Mouse (Mus musculus) neural tube, embryonic 13.5 days (tissue): Measurements from ENCODE around the gene 2900026A02Rik. TPM values are rescaled to one million over a fixed set of nuclear protein-coding genes. Genes with fewer than 3 reads are reported as not detected.

ENCODE experiments used
- ATAC-seq: fragments of 200-750 bp; cut with Nextera tagmentation; 2 replicates; pipeline ENCODE4 v1.8.0; 2017; ENCODE audit warnings: low read depth, mild to moderate bottlenecking, moderate TSS enrichment, moderate library complexity
- H3K27ac ChIP-seq: fragments of 300-500 bp; sonication (generic); replicated peaks from 2 replicates; pipeline ENCODE4 v1.5.1; 2015; ENCODE audit warnings: moderate library complexity, mild to moderate bottlenecking, inconsistent platforms
- H3K27me3 ChIP-seq: fragments of 300-500 bp; sonication (generic); 2 replicates; pipeline ENCODE4 v1.6.1; 2015; ENCODE audit warnings: mild to moderate bottlenecking, inconsistent platforms
- H3K36me3 ChIP-seq: fragments of 300-500 bp; sonication (generic); 2 replicates; pipeline ENCODE4 v1.6.1; 2015; ENCODE audit warnings: mild to moderate bottlenecking, inconsistent platforms
- H3K4me1 ChIP-seq: fragments of 300-500 bp; sonication (generic); replicated peaks from 2 replicates; pipeline ENCODE4 v1.6.1; 2015; ENCODE audit warnings: inconsistent platforms
- H3K4me2 ChIP-seq: fragments of 300-500 bp; sonication (generic); 2 replicates; pipeline ENCODE4 v1.6.1; 2015; ENCODE audit warnings: inconsistent platforms, mild to moderate bottlenecking, moderate library complexity
- H3K4me3 ChIP-seq: fragments of 300-500 bp; sonication (generic); 2 replicates; pipeline ENCODE4 v1.5.1; 2015; ENCODE audit warnings: mild to moderate bottlenecking, inconsistent platforms
- H3K9ac ChIP-seq: fragments of 300-500 bp; sonication (generic); 2 replicates; pipeline ENCODE4 v1.6.1; 2015; ENCODE audit warnings: moderate library complexity, mild to moderate bottlenecking, inconsistent platforms
- H3K9me3 ChIP-seq: fragments of 300-500 bp; sonication (generic); 2 replicates; pipeline ENCODE4 v1.6.1; 2016; ENCODE audit warnings: inconsistent platforms
- WGBS: fragments of 180-500 bp; shearing (Covaris S2); methylation state at CpG from one replicate; pipeline ENCODE4 v1.1.7; 2015; 5-methylcytosine and 5-hydroxymethylcytosine counted together
- polyA plus RNA-seq: library from polyadenylated mRNA; unstranded; fragments of >200 nt; fragmentation: Nextera tagmentation; extraction: Ambion mirVana; gene quantifications from 2 replicates; pipeline ENCODE4 v1.2.1, GENCODE M21; 2015

2900026A02Rik gene
- polyA plus RNA-seq, 1 experiment from 2014 or later: 2.6 TPM

GRCm38 (mm10) chr5:113140872-113141271 is 80.2 kb downstream of the 2900026A02Rik start:
- Histone ChIP-seq H3K4me3 (no peak overlapping the region), H3K4me2 (no peak overlapping the region), H3K36me3 (no peaks in the 10 kb centered on the region), H3K9me3 (no peaks in the 10 kb centered on the region), H3K27me3 (peaks cover 34% of the 10 kb centered on the region), H3K27ac (no peak overlapping the region), H3K9ac (no peak overlapping the region), H3K4me1 (peaks cover 54% of the 10 kb centered on the region)
- 96% methylated on average over 5 of the region's 5 CpGs for WGBS
- ATAC-seq: no peak

- Histone ChIP-seq H3K27ac (no peak overlapping the region), H3K4me1 (peaks cover 58% of the 10 kb centered on the region), H3K4me3 (no peak overlapping the region), H3K4me2 (no peak overlapping the region), H3K27me3 (peaks cover 37% of the 10 kb centered on the region), H3K36me3 (no peaks in the 10 kb centered on the region), H3K9ac (no peak overlapping the region), H3K9me3 (no peaks in the 10 kb centered on the region)
- WGBS: 89% methylated on average over 3 of the region's 3 CpGs
- no peak for ATAC-seq
Observed at GRCm38 (mm10) chr5:113140051-113140450, 81.0 kb downstream of the 2900026A02Rik start.

DNA sequence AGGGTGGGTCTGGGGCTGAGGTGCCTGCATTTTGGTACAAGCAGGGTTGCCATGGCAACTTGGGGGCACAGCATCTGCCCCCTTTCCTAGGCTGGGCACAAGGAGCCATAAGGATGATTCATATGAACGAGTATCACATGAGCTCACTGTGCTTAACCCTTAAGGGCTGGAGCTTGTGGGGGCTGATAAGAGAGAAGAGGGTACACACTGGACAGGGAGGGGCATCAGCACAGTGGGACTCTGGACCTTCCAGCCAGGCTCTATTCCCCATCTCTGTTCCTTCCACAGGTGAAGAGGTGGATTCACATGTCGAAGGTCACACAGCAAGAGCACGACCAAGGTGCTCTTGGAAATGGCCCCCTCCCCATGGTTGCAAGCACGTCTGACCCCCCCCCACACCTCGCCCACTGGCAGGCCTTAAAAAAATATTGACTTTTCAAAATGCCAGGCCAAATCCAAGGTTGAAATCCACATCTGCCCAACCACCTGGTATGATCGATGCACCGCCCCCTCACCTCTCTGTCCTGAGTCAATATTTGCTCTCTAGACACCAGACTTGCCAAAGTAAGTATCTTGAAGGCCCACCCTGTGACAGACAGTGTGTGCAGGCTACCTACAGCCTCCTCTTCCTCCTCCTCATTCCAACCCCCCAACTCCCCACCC is 81.8 kb downstream of the 2900026A02Rik start:
- H3K9ac ChIP-seq: peak overlapping the region; percentile 73
- no peaks in the 10 kb centered on the region for H3K36me3 ChIP-seq
- H3K4me3 ChIP-seq: peak overlapping the region; percentile 46
- ATAC-seq: peak; percentile 36; the same call in 1 of the 2 replicates
- H3K4me1 ChIP-seq: peaks cover 55% of the 10 kb centered on the region
- H3K27ac ChIP-seq: no peak overlapping the region
- 58% methylated on average over 7 of the region's 7 CpGs for WGBS
- H3K27me3 ChIP-seq: peaks cover 37% of the 10 kb centered on the region
- no peaks in the 10 kb centered on the region for H3K9me3 ChIP-seq
- H3K4me2 ChIP-seq: peak overlapping the region; percentile 90

- H3K4me1 ChIP-seq: peaks cover 57% of the 10 kb centered on the region
- ATAC-seq: peak; percentile 27; the same call in 1 of the 2 replicates
- no peaks in the 10 kb centered on the region for H3K36me3 ChIP-seq
- H3K4me3 ChIP-seq: peak overlapping the region; percentile 46
- H3K27ac ChIP-seq: peak overlapping the region; percentile 42
- H3K4me2 ChIP-seq: peak overlapping the region; percentile 90
- no peaks in the 10 kb centered on the region for H3K9me3 ChIP-seq
- H3K9ac ChIP-seq: peak overlapping the region; percentile 73
- WGBS: under 1% methylated on average over 43 of the region's 43 CpGs
- H3K27me3 ChIP-seq: peaks cover 37% of the 10 kb centered on the region
Observed at GRCm38 (mm10) chr5:113138319-113139063, 82.5 kb downstream of the 2900026A02Rik start.

DNA sequence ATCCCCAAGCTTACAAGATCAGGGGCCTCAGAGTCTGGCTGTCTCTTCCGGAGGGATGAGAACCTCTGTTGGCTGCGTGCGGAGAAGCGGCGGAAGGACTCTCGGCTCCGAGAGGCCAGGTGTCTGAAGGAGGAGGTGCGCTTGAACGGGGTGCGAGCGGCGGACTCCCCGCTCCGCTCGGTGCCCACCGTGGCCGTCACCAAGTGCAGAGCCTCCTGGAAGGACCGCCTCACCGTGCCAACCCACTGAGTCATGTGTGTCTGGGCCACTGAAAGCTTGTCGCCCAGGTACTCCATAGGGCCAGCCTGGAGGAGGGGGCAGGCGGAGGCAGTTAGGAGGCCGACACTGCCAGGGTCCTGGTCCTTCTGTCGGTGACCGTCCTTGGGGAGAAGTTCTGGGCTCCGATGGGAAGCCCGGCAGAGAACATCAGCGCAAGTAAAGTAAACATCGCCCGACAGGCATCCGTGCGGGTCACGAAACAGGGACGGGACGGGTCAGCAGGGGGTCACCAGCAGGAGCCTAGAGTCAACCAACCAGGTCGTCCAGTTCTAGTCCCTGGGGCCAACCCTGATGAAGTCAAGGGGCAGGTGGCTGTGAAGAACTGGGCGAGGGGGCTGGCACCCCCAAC is 83.2 kb downstream of the 2900026A02Rik start:
- H3K9ac ChIP-seq: peak overlapping the region; percentile 73
- 10% methylated on average over 36 of the region's 36 CpGs for WGBS

GRCm38 (mm10) chr5:113136951-113137487 is 84.0 kb downstream of the 2900026A02Rik start:
- Histone ChIP-seq H3K9me3 (no peaks in the 10 kb centered on the region), H3K4me3 (peak overlapping the region; percentile 46), H3K27ac (peak overlapping the region; percentile 49; the same call in 1 of the 2 replicates), H3K4me2 (peak overlapping the region; percentile 90), H3K4me1 (peaks cover 58% of the 10 kb centered on the region), H3K27me3 (peaks cover 37% of the 10 kb centered on the region), H3K36me3 (no peaks in the 10 kb centered on the region), H3K9ac (peak overlapping the region; percentile 73; the same call in 1 of the 2 replicates)
- 78% methylated on average over 13 of the region's 13 CpGs for WGBS
- ATAC-seq: no peak

More for the DNA sequence above, 83.2 kb downstream of the 2900026A02Rik start:
- ATAC-seq: 0 out of 2 replicates have a peak, but pooled peaks have one; percentile 8
- peak overlapping the region; percentile 42 for H3K27ac ChIP-seq
- H3K36me3 ChIP-seq: no peaks in the 10 kb centered on the region
- H3K4me2 ChIP-seq: peak overlapping the region; percentile 90
- H3K27me3 ChIP-seq: peaks cover 37% of the 10 kb centered on the region
- H3K4me1 ChIP-seq: peaks cover 61% of the 10 kb centered on the region
- no peaks in the 10 kb centered on the region for H3K9me3 ChIP-seq
- peak overlapping the region; percentile 46 for H3K4me3 ChIP-seq

GRCm38 (mm10) chr5:113135513-113135912 is 85.5 kb downstream of the 2900026A02Rik start:
- H3K4me2 ChIP-seq: peak overlapping the region; percentile 90
- 34% methylated on average over 10 of the region's 10 CpGs for WGBS
- no peaks in the 10 kb centered on the region for H3K36me3 ChIP-seq
- peak overlapping the region; percentile 38 for H3K9ac ChIP-seq
- H3K4me1 ChIP-seq: peaks cover 58% of the 10 kb centered on the region
- ATAC-seq: no peak
- H3K4me3 ChIP-seq: no peak overlapping the region
- 0 out of 2 replicates have a peak overlapping the region, but pooled peaks have one; percentile 23 for H3K27ac ChIP-seq
- peaks cover 37% of the 10 kb centered on the region for H3K27me3 ChIP-seq
- no peaks in the 10 kb centered on the region for H3K9me3 ChIP-seq

- Histone ChIP-seq H3K9ac (no peak overlapping the region), H3K4me2 (no peak overlapping the region), H3K4me3 (no peak overlapping the region), H3K9me3 (no peaks in the 10 kb centered on the region), H3K27ac (peak overlapping the region; percentile 86), H3K4me1 (peaks cover 53% of the 10 kb centered on the region), H3K27me3 (peaks cover 29% of the 10 kb centered on the region), H3K36me3 (no peaks in the 10 kb centered on the region)
- 89% methylated on average over 19 of the region's 19 CpGs for WGBS
- no peak for ATAC-seq
Observed at GRCm38 (mm10) chr5:113133722-113134710, 87.0 kb downstream of the 2900026A02Rik start.

GRCm38 (mm10) chr5:113133080-113133491 is 88.0 kb downstream of the 2900026A02Rik start:
- H3K27me3 ChIP-seq: peaks cover 25% of the 10 kb centered on the region
- H3K27ac ChIP-seq: peak overlapping the region; percentile 86
- peaks cover 43% of the 10 kb centered on the region for H3K4me1 ChIP-seq
- H3K36me3 ChIP-seq: no peaks in the 10 kb centered on the region
- whole genome bisulfite sequencing: 5% methylated on average over 9 of the region's 9 CpGs
- no peak overlapping the region for H3K4me3 ChIP-seq
- H3K9ac ChIP-seq: peak overlapping the region; percentile 47; the same call in 1 of the 2 replicates
- H3K9me3 ChIP-seq: no peaks in the 10 kb centered on the region
- ATAC-seq: peak; percentile 68
- no peak overlapping the region for H3K4me2 ChIP-seq

DNA sequence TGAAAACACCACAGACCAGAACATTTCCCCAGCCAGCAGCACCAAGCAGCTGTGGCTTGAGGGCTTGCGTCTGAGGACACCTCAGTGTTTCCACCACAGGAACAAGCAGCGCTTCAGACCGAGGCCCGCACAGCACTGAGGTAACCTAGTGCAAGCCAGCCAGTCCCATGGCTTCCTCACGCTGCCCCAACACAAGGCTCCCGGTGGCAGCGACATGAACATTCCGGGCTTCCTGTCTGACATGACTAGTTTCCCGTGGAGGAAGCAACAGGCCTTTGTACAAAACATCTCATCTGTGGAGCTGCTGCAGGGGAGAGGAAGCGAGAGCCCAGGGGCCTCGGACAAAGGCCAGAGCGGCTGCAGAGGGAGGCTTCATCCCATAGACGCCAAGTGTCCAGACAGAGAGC is 88.4 kb downstream of the 2900026A02Rik start:
- Histone ChIP-seq H3K27ac (peak overlapping the region; percentile 86), H3K27me3 (peaks cover 20% of the 10 kb centered on the region), H3K4me1 (peaks cover 39% of the 10 kb centered on the region), H3K9me3 (no peaks in the 10 kb centered on the region), H3K36me3 (no peaks in the 10 kb centered on the region), H3K9ac (peak overlapping the region; percentile 47; the same call in 1 of the 2 replicates), H3K4me3 (no peak overlapping the region), H3K4me2 (no peak overlapping the region)
- no peak for ATAC-seq
- WGBS: 38% methylated on average over 13 of the region's 13 CpGs

- Histone ChIP-seq H3K27ac (no peak overlapping the region), H3K9ac (no peak overlapping the region), H3K4me2 (no peak overlapping the region), H3K4me1 (peaks cover 11% of the 10 kb centered on the region), H3K4me3 (no peak overlapping the region), H3K27me3 (no peaks in the 10 kb centered on the region), H3K36me3 (no peaks in the 10 kb centered on the region), H3K9me3 (no peaks in the 10 kb centered on the region)
- 63% methylated on average over 4 of the region's 4 CpGs for WGBS
- no peak for ATAC-seq
Observed at GRCm38 (mm10) chr5:113128426-113128825, 92.6 kb downstream of the 2900026A02Rik start.
